Mouse (Mus musculus): ENCODE results near the gene Camk1d. TPM values are rescaled to one million over a fixed set of nuclear protein-coding genes. Genes with fewer than 3 reads are reported as not detected.
"Not testable (repeated sequence)": the region's sequence is repeated elsewhere in the genome, so short reads cannot be mapped to it uniquely, and the experiment has no call there.

Camk1d gene
- polyA plus RNA-seq, 1 experiment: 1.6 TPM

- Histone ChIP-seq H3K36me3 (ENCODE audit: control insufficient read depth, insufficient read depth) (no peaks in the 10 kb centered on the region), H3K4me3 (ENCODE audit: insufficient read depth, poor library complexity, severe bottlenecking) (no peak overlapping the region), H3K79me2 (ENCODE audit: control insufficient read depth, insufficient read depth) (no peaks in the 10 kb centered on the region), H3ac (ENCODE audit: control insufficient read depth, insufficient read length, low read depth) (no peak overlapping the region), H3K27me3 (ENCODE audit: control insufficient read depth, insufficient read depth, insufficient read length) (no peaks in the 10 kb centered on the region), H3K79me3 (ENCODE audit: low read depth) (no peaks in the 10 kb centered on the region)
- TF ChIP-seq FOSL1 (IDR thresholded peaks at IDR 0.05; ENCODE audit: insufficient read depth, low read length, poor library complexity, severe bottlenecking) (no peak), CTCF (IDR thresholded peaks at IDR 0.05; ENCODE audit: control insufficient read depth, insufficient read depth, insufficient read length) (no peak), CEBPB (IDR thresholded peaks at IDR 0.05; ENCODE audit: low read depth) (no peak), USF1 (IDR thresholded peaks at IDR 0.05; ENCODE audit: low read depth) (no peak), MAX (IDR thresholded peaks at IDR 0.05) (no peak), MYOG (IDR thresholded peaks at IDR 0.05; ENCODE audit: control insufficient read depth, extremely low read depth, insufficient read length) (no peak), MYOD1 (IDR thresholded peaks at IDR 0.05; ENCODE audit: control insufficient read depth, insufficient read length, low read depth) (no peak)
These were observed 431.7 kb downstream of the Camk1d start for GRCm38 (mm10) chr2:5282623-5283022.

GRCm38 (mm10) chr2:5267980-5268379, 446.3 kb downstream of the Camk1d start:
- Histone ChIP-seq H3K27me3 (ENCODE audit: control insufficient read depth, insufficient read depth, insufficient read length) (no peaks in the 10 kb centered on the region), H3K79me2 (ENCODE audit: control insufficient read depth, insufficient read depth) (no peaks in the 10 kb centered on the region), H3K79me3 (ENCODE audit: low read depth) (no peaks in the 10 kb centered on the region), H3ac (ENCODE audit: control insufficient read depth, insufficient read length, low read depth) (no peak overlapping the region), H3K4me3 (ENCODE audit: insufficient read depth, poor library complexity, severe bottlenecking) (no peak overlapping the region), H3K36me3 (ENCODE audit: control insufficient read depth, insufficient read depth) (no peaks in the 10 kb centered on the region)
- no peak for TF ChIP-seq MAX (IDR thresholded peaks at IDR 0.05)
- no peak for TF ChIP-seq MYOG (IDR thresholded peaks at IDR 0.05; ENCODE audit: control insufficient read depth, extremely low read depth, insufficient read length)
- TF ChIP-seq CTCF (IDR thresholded peaks at IDR 0.05; ENCODE audit: control insufficient read depth, insufficient read depth, insufficient read length): no peak
- no peak for TF ChIP-seq FOSL1 (IDR thresholded peaks at IDR 0.05; ENCODE audit: insufficient read depth, low read length, poor library complexity, severe bottlenecking)
- no peak for TF ChIP-seq MYOD1 (IDR thresholded peaks at IDR 0.05; ENCODE audit: control insufficient read depth, insufficient read length, low read depth)
- TF ChIP-seq CEBPB (IDR thresholded peaks at IDR 0.05; ENCODE audit: low read depth): no peak
- TF ChIP-seq USF1 (IDR thresholded peaks at IDR 0.05; ENCODE audit: low read depth): no peak

GRCm38 (mm10) chr2:5262279-5262678, 452.0 kb downstream of the Camk1d start:
- H3K4me3 ChIP-seq (ENCODE audit: insufficient read depth, poor library complexity, severe bottlenecking): no peak overlapping the region
- H3K27me3 ChIP-seq (ENCODE audit: control insufficient read depth, insufficient read depth, insufficient read length): no peaks in the 10 kb centered on the region
- H3K79me3 ChIP-seq (ENCODE audit: low read depth): no peaks in the 10 kb centered on the region
- H3K79me2 ChIP-seq (ENCODE audit: control insufficient read depth, insufficient read depth): no peaks in the 10 kb centered on the region
- TF ChIP-seq MAX (IDR thresholded peaks at IDR 0.05) (no peak), USF1 (IDR thresholded peaks at IDR 0.05; ENCODE audit: low read depth) (no peak), MYOG (IDR thresholded peaks at IDR 0.05; ENCODE audit: control insufficient read depth, extremely low read depth, insufficient read length) (no peak)
- H3ac ChIP-seq (ENCODE audit: control insufficient read depth, insufficient read length, low read depth): no peak overlapping the region
- H3K36me3 ChIP-seq (ENCODE audit: control insufficient read depth, insufficient read depth): no peaks in the 10 kb centered on the region

GRCm38 (mm10) chr2:5258250-5258649, 456.1 kb downstream of the Camk1d start:
- no peaks in the 10 kb centered on the region for H3K27me3 ChIP-seq (ENCODE audit: control insufficient read depth, insufficient read depth, insufficient read length)
- no peak overlapping the region for H3K4me3 ChIP-seq (ENCODE audit: insufficient read depth, poor library complexity, severe bottlenecking)
- H3K36me3 ChIP-seq (ENCODE audit: control insufficient read depth, insufficient read depth): no peaks in the 10 kb centered on the region
- no peaks in the 10 kb centered on the region for H3K79me2 ChIP-seq (ENCODE audit: control insufficient read depth, insufficient read depth)
- no peak for TF ChIP-seq CTCF (IDR thresholded peaks at IDR 0.05; ENCODE audit: control insufficient read depth, insufficient read depth, insufficient read length)
- TF ChIP-seq MYOG (IDR thresholded peaks at IDR 0.05; ENCODE audit: control insufficient read depth, extremely low read depth, insufficient read length): no peak
- TF ChIP-seq USF1 (IDR thresholded peaks at IDR 0.05; ENCODE audit: low read depth): no peak
- TF ChIP-seq FOSL1 (IDR thresholded peaks at IDR 0.05; ENCODE audit: insufficient read depth, low read length, poor library complexity, severe bottlenecking): no peak
- TF ChIP-seq MAX (IDR thresholded peaks at IDR 0.05): no peak
- TF ChIP-seq CEBPB (IDR thresholded peaks at IDR 0.05; ENCODE audit: low read depth): no peak
- TF ChIP-seq MYOD1 (IDR thresholded peaks at IDR 0.05; ENCODE audit: control insufficient read depth, insufficient read length, low read depth): no peak
- H3K79me3 ChIP-seq (ENCODE audit: low read depth): no peaks in the 10 kb centered on the region
- H3ac ChIP-seq (ENCODE audit: control insufficient read depth, insufficient read length, low read depth): no peak overlapping the region

GRCm38 (mm10) chr2:5249969-5250368, 464.3 kb downstream of the Camk1d start:
- no peaks in the 10 kb centered on the region for H3K79me2 ChIP-seq (ENCODE audit: control insufficient read depth, insufficient read depth)
- H3ac ChIP-seq (ENCODE audit: control insufficient read depth, insufficient read length, low read depth): no peak overlapping the region
- H3K79me3 ChIP-seq (ENCODE audit: low read depth): no peaks in the 10 kb centered on the region
- no peaks in the 10 kb centered on the region for H3K36me3 ChIP-seq (ENCODE audit: control insufficient read depth, insufficient read depth)
- H3K27me3 ChIP-seq (ENCODE audit: control insufficient read depth, insufficient read depth, insufficient read length): no peaks in the 10 kb centered on the region
- TF ChIP-seq USF1 (IDR thresholded peaks at IDR 0.05; ENCODE audit: low read depth) (no peak), CTCF (IDR thresholded peaks at IDR 0.05; ENCODE audit: control insufficient read depth, insufficient read depth, insufficient read length) (no peak), MAX (IDR thresholded peaks at IDR 0.05) (no peak), MYOG (IDR thresholded peaks at IDR 0.05; ENCODE audit: control insufficient read depth, extremely low read depth, insufficient read length) (no peak), CEBPB (IDR thresholded peaks at IDR 0.05; ENCODE audit: low read depth) (no peak), FOSL1 (IDR thresholded peaks at IDR 0.05; ENCODE audit: insufficient read depth, low read length, poor library complexity, severe bottlenecking) (no peak), MYOD1 (IDR thresholded peaks at IDR 0.05; ENCODE audit: control insufficient read depth, insufficient read length, low read depth) (no peak)
- H3K4me3 ChIP-seq (ENCODE audit: insufficient read depth, poor library complexity, severe bottlenecking): no peak overlapping the region

GRCm38 (mm10) chr2:5249199-5249598, 465.1 kb downstream of the Camk1d start:
- not testable (repeated sequence) for H3K4me3 ChIP-seq (ENCODE audit: insufficient read depth, poor library complexity, severe bottlenecking); H3K36me3 ChIP-seq (ENCODE audit: control insufficient read depth, insufficient read depth); H3K27me3 ChIP-seq (ENCODE audit: control insufficient read depth, insufficient read depth, insufficient read length); H3K79me3 ChIP-seq (ENCODE audit: low read depth); H3K79me2 ChIP-seq (ENCODE audit: control insufficient read depth, insufficient read depth); H3ac ChIP-seq (ENCODE audit: control insufficient read depth, insufficient read length, low read depth)

Other genes starting within 250 kb of the Camk1d start
- 43.5 TPM for gene Nudt5, start 130.5 kb upstream of the Camk1d start, polyA plus RNA-seq (2012; fragmentation: generic; extraction: Trizol)
- 141 TPM for gene Cdc123, start 130.6 kb upstream of the Camk1d start, polyA plus RNA-seq (2012; fragmentation: generic; extraction: Trizol)
- 0.40 TPM for gene Gm13199, start 148.4 kb upstream of the Camk1d start, polyA plus RNA-seq (2012; fragmentation: generic; extraction: Trizol)
- 15.4 TPM for gene Sec61a2, start 180.9 kb upstream of the Camk1d start, polyA plus RNA-seq (2012; fragmentation: generic; extraction: Trizol)
- 0.19 TPM for gene Dhtkd1, start 228.3 kb upstream of the Camk1d start, polyA plus RNA-seq (2012; fragmentation: generic; extraction: Trizol)
- 5.1 TPM for gene Upf2, start 237.0 kb upstream of the Camk1d start, polyA plus RNA-seq (2012; fragmentation: generic; extraction: Trizol)